Mouse (Mus musculus): ENCODE results near the gene 2310034G01Rik.

- TF ChIP-seq CTCF (IDR thresholded peaks at IDR 0.05; ENCODE audit: control insufficient read depth, insufficient read depth, insufficient read length) (no peak), FOSL1 (IDR thresholded peaks at IDR 0.05; ENCODE audit: insufficient read depth, low read length, poor library complexity, severe bottlenecking) (no peak), MAX (IDR thresholded peaks at IDR 0.05) (no peak)
These were observed 29.9 kb downstream of the 2310034G01Rik start for GRCm38 (mm10) chr19:46320076-46320785.

All from C2C12 (cell line).